Mouse (Mus musculus) limb, embryonic 14.5 days (tissue): ENCODE data around the gene Copz2. TPM values are rescaled to one million over a fixed set of nuclear protein-coding genes. Genes with fewer than 3 reads are reported as not detected.

Source experiments
- ATAC-seq: fragments of 200-750 bp; cut with Nextera tagmentation; 2 replicates; pipeline ENCODE4 v1.8.0; 2017; ENCODE audit warnings: low read depth, moderate number of reproducible peaks, moderate TSS enrichment; ENCODE audit not compliant: low FRiP score
- DNase-seq: peaks from one replicate; pipeline ENCODE4 v3.0.0-alpha.2; 2015; ENCODE audit warnings: low spot score
- H3K27ac ChIP-seq: fragments of 300-500 bp; sonication (generic); replicated peaks from 2 replicates; pipeline ENCODE4 v1.5.1; 2014; ENCODE audit warnings: low read depth, mild to moderate bottlenecking, low read length, moderate library complexity, mixed read lengths
- H3K27me3 ChIP-seq: fragments of 300-500 bp; sonication (generic); 2 replicates; pipeline ENCODE4 v1.6.1; 2014; ENCODE audit warnings: low read length, mixed read lengths; ENCODE audit not compliant: control insufficient read depth, insufficient read depth
- H3K36me3 ChIP-seq: fragments of 300-500 bp; sonication (generic); 2 replicates; pipeline ENCODE4 v1.6.1; 2014; ENCODE audit warnings: mild to moderate bottlenecking, low read length, moderate library complexity, mixed read lengths; ENCODE audit not compliant: control insufficient read depth, insufficient read depth
- H3K4me1 ChIP-seq: fragments of 300-500 bp; sonication (generic); 2 replicates; pipeline ENCODE4 v1.6.1; 2014; ENCODE audit warnings: antibody characterized with exemption, low read length, mixed read lengths; ENCODE audit not compliant: control insufficient read depth, insufficient read depth
- H3K4me2 ChIP-seq: fragments of 300-500 bp; sonication (generic); replicated peaks from 2 replicates; pipeline ENCODE4 v1.6.1; 2014; ENCODE audit warnings: low read depth, mild to moderate bottlenecking, low read length, moderate library complexity; ENCODE audit not compliant: severe bottlenecking
- H3K4me3 ChIP-seq: fragments of 300-500 bp; sonication (generic); replicated peaks from 2 replicates; pipeline ENCODE4 v1.5.1; 2014; ENCODE audit warnings: low read length
- H3K9ac ChIP-seq: fragments of 300-500 bp; sonication (generic); 2 replicates; pipeline ENCODE4 v1.6.1; 2014; ENCODE audit warnings: mild to moderate bottlenecking, low read depth, low read length, moderate library complexity; ENCODE audit not compliant: severe bottlenecking
- H3K9me3 ChIP-seq: fragments of 300-500 bp; sonication (generic); 2 replicates; pipeline ENCODE4 v1.6.1; 2016; ENCODE audit warnings: low read length; ENCODE audit not compliant: control insufficient read depth
- POLR2A ChIP-seq: fragments of 200-500 bp; IDR thresholded peaks from 2 replicates; pipeline ENCODE4 v1.8.0; 2012; ENCODE audit warnings: inconsistent platforms, mild to moderate bottlenecking, moderate library complexity, borderline replicate concordance; ENCODE audit not compliant: insufficient read depth, insufficient read length; ENCODE audit errors: extremely low read depth
- WGBS: fragments of 180-500 bp; shearing (Covaris S2); extraction: QIAGEN DNeasy Blood & Tissue Kit; methylation state at CpG from one replicate; pipeline ENCODE4 v1.1.7; 2014; 5-methylcytosine and 5-hydroxymethylcytosine counted together
- polyA plus RNA-seq, 2 experiments: library from polyadenylated mRNA; depleted of rRNA in 1 of 2; stranded (reverse) in 1 of 2; unstranded in 1 of 2; fragments of >200 nt; fragmentation: Nextera tagmentation in 1 of 2; extraction: Ambion mirVana in 1 of 2; gene quantifications; 2 replicates each; pipeline versions ENCODE4 v1.2.1 to v1.2.3; 2012 to 2014

Gene Copz2
- polyA plus RNA-seq, 2 experiments, result 141 to 210 TPM

DNA sequence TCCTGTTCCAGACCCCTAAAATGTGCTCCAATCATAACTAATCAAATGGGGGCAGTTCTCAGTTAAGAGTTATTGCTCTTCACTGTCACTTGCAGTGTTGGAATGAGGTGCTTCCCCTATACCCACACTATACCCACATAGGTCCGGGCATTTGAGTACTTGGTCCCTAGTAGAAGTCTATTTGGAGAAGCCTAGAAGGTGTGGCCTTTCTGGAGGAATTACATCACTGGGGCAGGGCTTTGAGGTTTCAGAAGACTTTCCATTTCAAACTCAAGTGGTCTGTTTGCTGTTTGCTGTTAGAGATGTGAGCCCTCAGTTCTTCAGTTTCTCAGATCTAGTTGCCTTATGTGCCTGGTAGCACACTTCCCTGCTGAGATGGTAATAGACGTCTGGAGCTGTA lies 16.7 kb upstream of the Copz2 start:
- TF ChIP-seq POLR2A, result no peak
- ATAC-seq, result no peak
- Histone ChIP-seq H3K4me3 (no peak overlapping the region), H3K36me3 (peaks cover 1% of the 10 kb centered on the region; the same call in 1 of the 2 replicates), H3K27ac (no peak overlapping the region), H3K4me2 (no peak overlapping the region), H3K9me3 (no peaks in the 10 kb centered on the region), H3K9ac (no peak overlapping the region), H3K27me3 (no peaks in the 10 kb centered on the region), H3K4me1 (0 out of 2 replicates have a peak, but pooled peaks cover 10% of the 10 kb centered on the region)
- 34% methylated on average over 2 of the region's 2 CpGs for WGBS
- DNase-seq, result no peak

DNA sequence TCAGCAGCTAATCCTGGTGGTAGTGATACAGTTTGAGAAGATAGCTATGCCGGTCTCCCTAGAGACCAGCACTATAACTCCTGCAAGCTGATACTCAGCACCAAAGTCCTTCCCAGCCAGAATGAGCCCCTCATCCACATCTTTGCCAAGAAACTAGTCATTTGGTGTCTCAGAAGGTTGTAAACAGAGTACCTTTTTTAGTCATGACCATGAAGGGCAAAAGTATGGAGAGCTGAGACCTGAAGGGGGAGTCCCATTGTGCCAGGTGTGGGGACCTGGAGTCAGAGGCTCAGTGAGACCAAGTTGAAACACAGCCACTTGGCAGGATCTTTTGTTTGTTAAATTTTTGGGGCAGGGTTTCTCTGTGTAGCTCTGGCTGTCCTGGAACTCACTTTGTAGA lies 15.5 kb upstream of the Copz2 start:
- ATAC-seq, result no peak
- TF ChIP-seq POLR2A, result no peak
- H3K9me3 ChIP-seq, result no peaks in the 10 kb centered on the region

DNA sequence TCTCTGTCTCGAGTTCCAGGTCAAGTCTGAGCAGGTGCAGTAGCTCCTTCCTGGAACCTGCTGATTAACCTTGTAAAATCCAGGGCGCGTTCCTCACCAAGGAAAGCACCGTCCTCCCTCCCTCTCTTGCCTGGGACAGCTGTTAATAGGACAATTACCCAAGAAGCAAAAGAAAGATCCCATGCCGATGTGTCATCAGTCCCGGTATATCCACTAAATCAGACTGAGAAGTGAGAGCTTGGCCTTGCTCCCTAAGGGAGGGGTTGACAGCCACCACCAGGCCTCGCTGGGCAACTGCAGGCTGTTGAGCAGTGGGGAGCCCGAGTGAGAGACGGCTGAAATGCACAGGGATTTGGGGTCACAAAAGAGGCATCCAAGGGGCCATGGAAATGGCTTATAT lies 12.4 kb upstream of the Copz2 start:
- Histone ChIP-seq H3K4me1 (no peaks in the 10 kb centered on the region), H3K27ac (no peak overlapping the region), H3K36me3 (no peaks in the 10 kb centered on the region), H3K27me3 (no peaks in the 10 kb centered on the region), H3K9ac (no peak overlapping the region), H3K4me3 (no peak overlapping the region), H3K9me3 (no peaks in the 10 kb centered on the region), H3K4me2 (no peak overlapping the region)
- TF ChIP-seq POLR2A, result no peak
- 26% methylated on average over 9 of the region's 9 CpGs for WGBS
- ATAC-seq, result no peak
- no peak for DNase-seq

More for the DNA sequence above, 15.5 kb upstream of the Copz2 start:
- 0 out of 2 replicates have a peak, but pooled peaks cover 4% of the 10 kb centered on the region for H3K4me1 ChIP-seq
- 86% methylated on average over 1 of the region's 1 CpGs for WGBS
- no peak overlapping the region for H3K27ac ChIP-seq
- no peaks in the 10 kb centered on the region for H3K36me3 ChIP-seq
- H3K4me3 ChIP-seq, result no peak overlapping the region
- no peaks in the 10 kb centered on the region for H3K27me3 ChIP-seq
- no peak for DNase-seq
- no peak overlapping the region for H3K9ac ChIP-seq
- no peak overlapping the region for H3K4me2 ChIP-seq

DNA sequence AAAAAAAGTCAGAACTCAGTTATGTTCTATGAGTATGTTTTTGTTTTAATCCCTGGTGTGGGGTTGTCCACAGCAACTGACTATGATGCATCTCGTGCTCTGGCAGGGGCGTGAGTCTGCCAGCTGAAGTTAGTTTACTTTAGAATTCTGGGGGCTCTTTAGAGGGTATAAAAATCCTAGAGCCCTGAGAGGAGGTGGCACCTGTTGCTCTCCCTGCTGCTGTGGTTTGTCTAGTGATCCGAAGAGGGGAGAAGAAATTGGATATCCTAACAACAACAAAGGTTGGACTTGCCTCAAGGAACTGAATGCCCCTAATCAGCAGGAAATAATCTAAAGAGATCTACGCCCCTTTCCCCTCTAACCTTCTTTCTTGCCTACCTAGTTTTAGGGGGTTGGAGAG lies 11.3 kb upstream of the Copz2 start:
- Histone ChIP-seq H3K9me3 (no peaks in the 10 kb centered on the region), H3K4me3 (no peak overlapping the region), H3K27ac (no peak overlapping the region), H3K4me1 (no peaks in the 10 kb centered on the region), H3K4me2 (no peak overlapping the region), H3K9ac (no peak overlapping the region), H3K27me3 (no peaks in the 10 kb centered on the region), H3K36me3 (no peaks in the 10 kb centered on the region)
- no peak for ATAC-seq
- no peak for DNase-seq
- 53% methylated on average over 4 of the region's 4 CpGs for WGBS
- no peak for TF ChIP-seq POLR2A

- Histone ChIP-seq H3K27me3 (no peaks in the 10 kb centered on the region), H3K9me3 (no peaks in the 10 kb centered on the region), H3K9ac (no peak overlapping the region), H3K36me3 (no peaks in the 10 kb centered on the region), H3K4me1 (no peaks in the 10 kb centered on the region), H3K4me3 (no peak overlapping the region), H3K4me2 (no peak overlapping the region), H3K27ac (no peak overlapping the region)
- TF ChIP-seq POLR2A, result no peak
- no peak for DNase-seq
- WGBS, result 84% methylated on average over 7 of the region's 7 CpGs
- no peak for ATAC-seq
Observed at GRCm38 (mm10) chr11:96839428-96839827, 10.2 kb upstream of the Copz2 start.

DNA sequence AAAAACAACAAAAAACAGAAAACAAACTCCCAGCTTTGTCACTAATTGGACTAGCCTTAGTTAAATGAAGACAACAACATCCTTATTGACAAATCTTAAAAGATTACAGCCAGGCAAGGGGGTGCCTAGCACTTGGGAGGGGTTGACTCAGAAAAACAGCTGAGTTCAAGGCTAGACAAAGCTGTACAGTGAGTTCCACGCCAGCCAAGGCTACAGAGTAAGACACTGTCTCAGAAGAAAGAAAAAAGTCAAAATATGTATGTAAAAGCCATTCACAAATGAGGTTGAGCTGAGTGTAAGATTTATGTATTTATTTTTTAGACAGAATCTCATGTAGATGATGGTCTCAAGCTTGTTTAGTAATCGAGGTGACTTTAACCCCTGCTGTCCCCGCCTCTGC lies 9.8 kb upstream of the Copz2 start:
- Histone ChIP-seq H3K4me2 (no peak overlapping the region), H3K27me3 (no peaks in the 10 kb centered on the region), H3K36me3 (no peaks in the 10 kb centered on the region), H3K9me3 (no peaks in the 10 kb centered on the region), H3K4me1 (no peaks in the 10 kb centered on the region), H3K27ac (no peak overlapping the region), H3K4me3 (no peak overlapping the region), H3K9ac (no peak overlapping the region)
- 74% methylated on average over 3 of the region's 3 CpGs for WGBS
- ATAC-seq (no peak), DNase-seq (no peak)
- TF ChIP-seq POLR2A, result no peak
